Mouse (Mus musculus) liver, embryonic 12.5 days (tissue): ENCODE results near the gene Adamtsl4. TPM values are rescaled to one million over a fixed set of nuclear protein-coding genes. Genes with fewer than 3 reads are reported as not detected.

Experiments
- ATAC-seq: fragments of 200-750 bp; cut with Nextera tagmentation; 2 replicates; pipeline ENCODE4 v1.8.0; 2017; ENCODE audit warnings: moderate number of reproducible peaks, mild to moderate bottlenecking, moderate library complexity
- H3K27ac ChIP-seq: fragments of 300-500 bp; sonication (generic); 2 replicates; pipeline ENCODE4 v1.5.1; 2016; ENCODE audit warnings: mild to moderate bottlenecking
- H3K27me3 ChIP-seq: fragments of 300-500 bp; sonication (generic); replicated peaks from 2 replicates; pipeline ENCODE4 v1.6.1; 2016; ENCODE audit warnings: mild to moderate bottlenecking, moderate library complexity
- H3K36me3 ChIP-seq: fragments of 300-500 bp; sonication (generic); 2 replicates; pipeline ENCODE4 v1.6.1; 2016; ENCODE audit warnings: mild to moderate bottlenecking, moderate library complexity
- H3K4me1 ChIP-seq: fragments of 300-500 bp; sonication (generic); 2 replicates; pipeline ENCODE4 v1.6.1; 2016
- H3K4me2 ChIP-seq: fragments of 300-500 bp; sonication (generic); 2 replicates; pipeline ENCODE4 v1.6.1; 2016; ENCODE audit warnings: mild to moderate bottlenecking, moderate library complexity
- H3K4me3 ChIP-seq: fragments of 300-500 bp; sonication (generic); 2 replicates; pipeline ENCODE4 v1.5.1; 2016; ENCODE audit warnings: mild to moderate bottlenecking, moderate library complexity
- H3K9ac ChIP-seq: fragments of 300-500 bp; sonication (generic); 2 replicates; pipeline ENCODE4 v1.6.1; 2016; ENCODE audit warnings: mild to moderate bottlenecking, moderate library complexity
- H3K9me3 ChIP-seq: fragments of 300-500 bp; sonication (generic); replicated peaks from 2 replicates; pipeline ENCODE4 v1.6.1; 2016; ENCODE audit warnings: mild to moderate bottlenecking, moderate library complexity
- WGBS: fragments of 180-500 bp; shearing (Covaris S2); methylation state at CpG from one replicate; pipeline ENCODE4 v1.1.7; 2016; ENCODE audit not compliant: insufficient replicate concordance; 5-methylcytosine and 5-hydroxymethylcytosine counted together
- polyA plus RNA-seq: library from polyadenylated mRNA; unstranded; fragments of >200 nt; fragmentation: Nextera tagmentation; extraction: Ambion mirVana; gene quantifications from 2 replicates; pipeline ENCODE4 v1.2.1, GENCODE M21; 2016

The Adamtsl4 gene
- polyA plus RNA-seq, 1 experiment from 2014 or later: 0.35 TPM

GRCm38 (mm10) chr3:95718153-95718552, 30.4 kb upstream of the Adamtsl4 start:
- Histone ChIP-seq H3K27ac (no peak overlapping the region), H3K9me3 (no peaks in the 10 kb centered on the region), H3K4me2 (no peak overlapping the region), H3K4me1 (peaks cover 9% of the 10 kb centered on the region), H3K4me3 (no peak overlapping the region), H3K36me3 (no peaks in the 10 kb centered on the region), H3K27me3 (no peaks in the 10 kb centered on the region), H3K9ac (no peak overlapping the region)
- 61% methylated on average over 2 of the region's 2 CpGs for WGBS
- ATAC-seq: no peak

- ATAC-seq: no peak
- H3K4me3 ChIP-seq: no peak overlapping the region
- H3K4me1 ChIP-seq: no peaks in the 10 kb centered on the region
- no peaks in the 10 kb centered on the region for H3K9me3 ChIP-seq
- no peaks in the 10 kb centered on the region for H3K27me3 ChIP-seq
- no peak overlapping the region for H3K9ac ChIP-seq
- no peak overlapping the region for H3K4me2 ChIP-seq
- no peak overlapping the region for H3K27ac ChIP-seq
- WGBS: 29% methylated on average over 1 of the region's 1 CpGs
- H3K36me3 ChIP-seq: no peaks in the 10 kb centered on the region
Measured at GRCm38 (mm10) chr3:95716075-95716474, 28.4 kb upstream of the Adamtsl4 start.

- Histone ChIP-seq H3K4me2 (no peak overlapping the region), H3K36me3 (no peaks in the 10 kb centered on the region), H3K27me3 (0 out of 2 replicates have a peak, but pooled peaks cover 2% of the 10 kb centered on the region), H3K9me3 (no peaks in the 10 kb centered on the region), H3K27ac (no peak overlapping the region), H3K4me3 (no peak overlapping the region), H3K9ac (no peak overlapping the region), H3K4me1 (no peaks in the 10 kb centered on the region)
- no peak for ATAC-seq
Measured at GRCm38 (mm10) chr3:95709967-95710366, 22.2 kb upstream of the Adamtsl4 start.

- Histone ChIP-seq H3K4me1 (no peaks in the 10 kb centered on the region), H3K9me3 (no peaks in the 10 kb centered on the region), H3K4me2 (no peak overlapping the region), H3K27me3 (0 out of 2 replicates have a peak, but pooled peaks cover 2% of the 10 kb centered on the region), H3K9ac (no peak overlapping the region), H3K4me3 (no peak overlapping the region), H3K27ac (no peak overlapping the region), H3K36me3 (no peaks in the 10 kb centered on the region)
- ATAC-seq: 0 out of 2 replicates have a peak, but pooled peaks have one; percentile 21
- 78% methylated on average over 4 of the region's 4 CpGs for WGBS
Measured at GRCm38 (mm10) chr3:95709044-95709443, 21.3 kb upstream of the Adamtsl4 start.

- Histone ChIP-seq H3K27ac (no peak overlapping the region), H3K9ac (no peak overlapping the region), H3K4me1 (no peaks in the 10 kb centered on the region), H3K36me3 (no peaks in the 10 kb centered on the region), H3K4me3 (no peak overlapping the region), H3K27me3 (0 out of 2 replicates have a peak, but pooled peaks cover 2% of the 10 kb centered on the region), H3K4me2 (no peak overlapping the region), H3K9me3 (no peaks in the 10 kb centered on the region)
- 53% methylated on average over 7 of the region's 7 CpGs for WGBS
- no peak for ATAC-seq
Measured at GRCm38 (mm10) chr3:95707497-95707896, 19.8 kb upstream of the Adamtsl4 start.

- WGBS: 46% methylated on average over 4 of the region's 4 CpGs
- Histone ChIP-seq H3K4me3 (no peak overlapping the region), H3K27ac (no peak overlapping the region), H3K27me3 (peaks cover 2% of the 10 kb centered on the region; the same call in 1 of the 2 replicates), H3K4me2 (no peak overlapping the region), H3K9ac (no peak overlapping the region), H3K36me3 (no peaks in the 10 kb centered on the region), H3K4me1 (peaks cover 11% of the 10 kb centered on the region), H3K9me3 (no peaks in the 10 kb centered on the region)
- ATAC-seq: no peak
Measured at GRCm38 (mm10) chr3:95706273-95706672, 18.6 kb upstream of the Adamtsl4 start.

- 72% methylated on average over 4 of the region's 4 CpGs for WGBS
- Histone ChIP-seq H3K4me3 (no peak overlapping the region), H3K27ac (no peak overlapping the region), H3K27me3 (peaks cover 8% of the 10 kb centered on the region), H3K4me1 (peaks cover 16% of the 10 kb centered on the region), H3K9ac (no peak overlapping the region), H3K9me3 (no peaks in the 10 kb centered on the region), H3K36me3 (no peaks in the 10 kb centered on the region), H3K4me2 (no peak overlapping the region)
- no peak for ATAC-seq
Measured at GRCm38 (mm10) chr3:95704612-95705011, 16.9 kb upstream of the Adamtsl4 start.

GRCm38 (mm10) chr3:95703276-95703675, 15.6 kb upstream of the Adamtsl4 start:
- Histone ChIP-seq H3K4me1 (peaks cover 16% of the 10 kb centered on the region), H3K4me2 (no peak overlapping the region), H3K4me3 (no peak overlapping the region), H3K36me3 (no peaks in the 10 kb centered on the region), H3K27ac (no peak overlapping the region), H3K9ac (no peak overlapping the region), H3K9me3 (no peaks in the 10 kb centered on the region), H3K27me3 (peaks cover 8% of the 10 kb centered on the region)
- 78% methylated on average over 3 of the region's 3 CpGs for WGBS
- no peak for ATAC-seq

GRCm38 (mm10) chr3:95701877-95702540, 14.3 kb upstream of the Adamtsl4 start:
- H3K4me2 ChIP-seq: peak overlapping the region; percentile 60
- peak; percentile 24; the same call in 1 of the 2 replicates for ATAC-seq
- no peaks in the 10 kb centered on the region for H3K36me3 ChIP-seq
- peaks cover 8% of the 10 kb centered on the region for H3K27me3 ChIP-seq
- H3K9ac ChIP-seq: peak overlapping the region; percentile 24; the same call in 1 of the 2 replicates
- peaks cover 16% of the 10 kb centered on the region for H3K4me1 ChIP-seq
- H3K4me3 ChIP-seq: peak overlapping the region; percentile 32
- WGBS: 18% methylated on average over 24 of the region's 24 CpGs
- no peaks in the 10 kb centered on the region for H3K9me3 ChIP-seq
- no peak overlapping the region for H3K27ac ChIP-seq

GRCm38 (mm10) chr3:95701085-95701484, 13.4 kb upstream of the Adamtsl4 start:
- Histone ChIP-seq H3K4me3 (no peak overlapping the region), H3K4me2 (no peak overlapping the region), H3K9ac (no peak overlapping the region), H3K27ac (no peak overlapping the region), H3K36me3 (no peaks in the 10 kb centered on the region), H3K4me1 (peaks cover 16% of the 10 kb centered on the region), H3K27me3 (peaks cover 8% of the 10 kb centered on the region), H3K9me3 (no peaks in the 10 kb centered on the region)
- no peak for ATAC-seq
- 67% methylated on average over 2 of the region's 2 CpGs for WGBS

GRCm38 (mm10) chr3:95700233-95700681, 12.5 kb upstream of the Adamtsl4 start:
- ATAC-seq: peak; percentile 40; the same call in 1 of the 2 replicates
- WGBS: 71% methylated on average over 6 of the region's 6 CpGs
- no peak overlapping the region for H3K4me2 ChIP-seq

GRCm38 (mm10) chr3:95698286-95698685, 10.6 kb upstream of the Adamtsl4 start:
- H3K4me1 ChIP-seq: peaks cover 28% of the 10 kb centered on the region
- H3K27ac ChIP-seq: no peak overlapping the region
- no peak overlapping the region for H3K9ac ChIP-seq
- WGBS: 84% methylated on average over 4 of the region's 4 CpGs
- H3K9me3 ChIP-seq: no peaks in the 10 kb centered on the region
- no peak for ATAC-seq
- H3K27me3 ChIP-seq: peaks cover 8% of the 10 kb centered on the region
- no peak overlapping the region for H3K4me2 ChIP-seq
- H3K36me3 ChIP-seq: no peaks in the 10 kb centered on the region
- no peak overlapping the region for H3K4me3 ChIP-seq

More at GRCm38 (mm10) chr3:95700233-95700681, 12.5 kb upstream of the Adamtsl4 start:
- H3K27me3 ChIP-seq: peaks cover 8% of the 10 kb centered on the region
- H3K27ac ChIP-seq: no peak overlapping the region
- H3K36me3 ChIP-seq: no peaks in the 10 kb centered on the region
- H3K4me3 ChIP-seq: no peak overlapping the region
- H3K9ac ChIP-seq: no peak overlapping the region
- peaks cover 16% of the 10 kb centered on the region for H3K4me1 ChIP-seq
- no peaks in the 10 kb centered on the region for H3K9me3 ChIP-seq
